8 mouse cellular contexts compared by ENCODE assay signal in the genomic region with DNA sequence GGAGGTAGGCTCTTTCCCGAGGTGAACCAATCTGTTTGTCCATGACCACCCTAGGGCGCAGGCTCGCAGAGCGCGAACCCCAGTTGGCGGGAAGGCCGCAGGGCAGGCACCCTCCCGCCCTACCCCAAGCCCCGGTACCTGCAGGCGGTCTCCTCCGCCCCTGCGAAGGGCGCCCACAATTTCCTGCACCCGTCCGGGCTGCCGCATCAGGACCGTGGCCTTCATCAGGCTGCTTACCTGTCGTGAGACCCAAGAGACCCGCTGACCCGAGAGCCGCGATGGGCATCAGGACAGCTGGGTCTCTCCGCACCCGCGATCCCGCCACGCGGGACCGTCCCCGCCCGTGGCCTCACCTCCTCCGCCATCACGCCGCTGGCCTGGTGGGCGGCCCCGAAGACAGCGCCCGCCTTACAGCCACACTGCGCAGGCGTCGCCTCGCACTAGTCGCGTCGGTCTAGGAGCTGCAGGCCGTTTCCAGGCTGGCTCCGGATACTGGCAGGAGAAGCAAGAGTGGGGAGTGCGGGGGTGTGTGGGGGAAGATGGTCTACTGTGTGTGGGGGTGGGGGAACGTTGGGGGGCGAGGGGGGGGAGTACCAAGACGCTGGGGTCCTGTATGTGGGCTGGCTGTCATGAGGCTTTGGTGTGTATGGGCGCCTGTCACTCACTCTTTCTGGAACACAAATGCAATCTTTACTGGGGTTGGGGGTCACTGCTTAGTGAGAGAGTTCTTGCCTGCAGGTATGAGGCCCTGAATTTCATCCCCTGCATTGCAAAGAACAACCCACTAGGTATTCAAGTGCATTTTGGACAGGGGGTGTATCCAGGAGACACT. TPM values are rescaled to one million over a fixed set of nuclear protein-coding genes. Genes with fewer than 3 reads are reported as not detected.
DNase-seq lines count a peak whose midpoint lies in the region; ATAC-seq lines count a peak whose summit lies in the region.

No protein-coding gene starts in this region.

- intact Hi-C loops in gastrocnemius, postnatal 36 days (cut with DNase I): no loop called here
- intact Hi-C loops in left cerebral cortex, postnatal 25 days (cut with DNase I): no loop called here

- H3K9me3 ChIP-seq in intestine, embryonic 16.5 days (ENCODE audit: control insufficient read depth, low read length): no peaks in the 10 kb centered on the region

- H3K4me1 ChIP-seq in intestine, embryonic 16.5 days (ENCODE audit: control insufficient read depth, insufficient read depth, low read length): peaks cover 11% of the 10 kb centered on the region

- no peak overlapping the region for H3K27ac ChIP-seq in intestine, embryonic 16.5 days (ENCODE audit: low read length)

- H3K4me3 ChIP-seq in intestine, embryonic 16.5 days (ENCODE audit: low read length): peak overlapping the region; percentile 75

- peaks cover 4% of the 10 kb centered on the region; the same call in 1 of the 2 replicates for H3K36me3 ChIP-seq in intestine, embryonic 16.5 days (ENCODE audit: control insufficient read depth, insufficient read depth, low read length)

- peak; percentile 99 for ATAC-seq in intestine, embryonic 16.5 days

- WGBS in intestine, embryonic 16.5 days: 1% methylated on average over 52 of the region's 52 CpGs

- DNase-seq in adrenal gland, adult 8-10 months: peak; percentile 81
- DNase-seq in embryo, embryonic 11.5 days (ENCODE audit: low read depth, low spot score): peak; percentile 66
- DNase-seq in gastrocnemius, postnatal 36 days: peak; percentile 75 to 77
- peak; percentile 85 to 87 for DNase-seq in left cerebral cortex, postnatal 25 days (ENCODE audit: low spot score in 2 of 2)
- DNase-seq in mesoderm, embryonic 11.5 days (ENCODE audit: low read depth, low spot score): peak; percentile 83
- peak; percentile 86 for DNase-seq in right cerebral cortex, postnatal 25 days
- DNase-seq in urinary bladder, postnatal 36 days (ENCODE audit: low spot score in 2 of 2): peak; percentile 76 to 86

- no peaks in the 10 kb centered on the region for H3K27me3 ChIP-seq in intestine, embryonic 16.5 days (replicated peaks; ENCODE audit: control insufficient read depth, insufficient read depth, low read length)

- peak overlapping the region; percentile 79 for H3K4me2 ChIP-seq in intestine, embryonic 16.5 days (ENCODE audit: low read depth, low read length)

- peak overlapping the region; percentile 90 for H3K9ac ChIP-seq in intestine, embryonic 16.5 days (ENCODE audit: low read depth, low read length)

RNA-seq across cellular contexts. Expression of gene Nt5c3b, which starts 0.7 kb away (rescaled TPM):
- 10 to 100 TPM; 49.7 to 76.8 (median 68.5) TPM for total RNA-seq in adrenal gland, adult 8-10 months (2022)
- total RNA-seq in gastrocnemius, postnatal 36 days (2021): 1 to 10 TPM; 7.5 to 8.1 TPM
- polyA plus RNA-seq in intestine, embryonic 16.5 days (2015; fragmentation: Nextera tagmentation; extraction: Ambion mirVana): 82.5 and 85.8 TPM in 2 replicates
- 10 to 100 TPM; 50.7 to 57.1 TPM for total RNA-seq in left cerebral cortex, postnatal 25 days (2021)

RNA-seq across cellular contexts. Expression of gene Klhl10, which starts 0.8 kb away (rescaled TPM):
- 1 to 10 TPM in 3 of 4 experiments, under 1 TPM in 1; 0.99 to 2.3 (median 1.5) TPM for total RNA-seq in adrenal gland, adult 8-10 months (2022)
- total RNA-seq in gastrocnemius, postnatal 36 days (2021): under 1 TPM; 0.22 to 0.26 TPM
- polyA plus RNA-seq in intestine, embryonic 16.5 days (2015; fragmentation: Nextera tagmentation; extraction: Ambion mirVana): 0.37 and 0.39 TPM in 2 replicates
- under 1 TPM; 0.53 to 0.99 TPM for total RNA-seq in left cerebral cortex, postnatal 25 days (2021)

RNA-seq across cellular contexts. Expression of gene Fkbp10, which starts 25.4 kb away (rescaled TPM):
- 10 to 100 TPM; 15.4 to 57.8 (median 31.3) TPM for total RNA-seq in adrenal gland, adult 8-10 months (2022)
- total RNA-seq in gastrocnemius, postnatal 36 days (2021): 1 to 10 TPM; 5.1 to 6.5 TPM
- 72.7 and 78.1 TPM in 2 replicates for polyA plus RNA-seq in intestine, embryonic 16.5 days (2015; fragmentation: Nextera tagmentation; extraction: Ambion mirVana)
- 1 to 10 TPM; 4.7 to 5.7 TPM for total RNA-seq in left cerebral cortex, postnatal 25 days (2021)

RNA-seq across cellular contexts. Expression of gene P3h4, which starts 26.3 kb away (rescaled TPM):
- 10 to 100 TPM; 28.4 to 63.1 (median 42.6) TPM for total RNA-seq in adrenal gland, adult 8-10 months (2022)
- total RNA-seq in gastrocnemius, postnatal 36 days (2021): 1 to 10 TPM; 3.6 to 4.1 TPM
- polyA plus RNA-seq in intestine, embryonic 16.5 days (2015; fragmentation: Nextera tagmentation; extraction: Ambion mirVana): 36.9 and 38.5 TPM in 2 replicates
- 1 to 10 TPM; 7.2 to 7.5 TPM for total RNA-seq in left cerebral cortex, postnatal 25 days (2021)

RNA-seq across cellular contexts. Expression of gene Klhl11, which starts 31.6 kb away (rescaled TPM):
- total RNA-seq in adrenal gland, adult 8-10 months (2022): 10 to 100 TPM; 62.9 to 96.4 (median 75.3) TPM
- 1 to 10 TPM; 3.3 to 3.7 TPM for total RNA-seq in gastrocnemius, postnatal 36 days (2021)
- polyA plus RNA-seq in intestine, embryonic 16.5 days (2015; fragmentation: Nextera tagmentation; extraction: Ambion mirVana): 4.0 TPM in 2 replicates
- total RNA-seq in left cerebral cortex, postnatal 25 days (2021): 100 to 1,000 TPM in 1 of 2 experiments, 10 to 100 TPM in 1; 97.7 to 102 TPM

Comparison
In these comparisons a context has a peak if more than half of its experiments do, and no peak if none do; other contexts are left out.
1. RNA of gene Nt5c3b, which starts 0.7 kb away (total RNA-seq): 49.7 to 76.8 TPM in adrenal gland, adult 8-10 months and 50.7 to 57.1 TPM in left cerebral cortex, postnatal 25 days; 7.5 to 8.1 TPM in gastrocnemius, postnatal 36 days; every median in the first group is over 4 times any median in the second.
2. Peak in every context shown above with its lines, with median percentiles within 50 percentile points of each other: DNase-seq.